Mouse (Mus musculus) heart, embryonic 12.5 days (tissue): ENCODE results near the gene Zik1. TPM values are rescaled to one million over a fixed set of nuclear protein-coding genes. Genes with fewer than 3 reads are reported as not detected.

Experiments used
- ATAC-seq: fragments of 200-750 bp; cut with Nextera tagmentation; 2 replicates; pipeline ENCODE4 v1.8.0; 2017; ENCODE audit warnings: moderate TSS enrichment, moderate library complexity; ENCODE audit not compliant: insufficient number of reproducible peaks, low FRiP score
- H3K27ac ChIP-seq: fragments of 300-500 bp; sonication (generic); 2 replicates; pipeline ENCODE4 v1.5.1; 2016; ENCODE audit warnings: mild to moderate bottlenecking, moderate library complexity; ENCODE audit not compliant: poor library complexity, severe bottlenecking
- H3K27me3 ChIP-seq: fragments of 300-500 bp; sonication (generic); replicated peaks from 2 replicates; pipeline ENCODE4 v1.6.1; 2016; ENCODE audit warnings: mild to moderate bottlenecking, moderate library complexity
- H3K36me3 ChIP-seq: fragments of 300-500 bp; sonication (generic); 2 replicates; pipeline ENCODE4 v1.6.1; 2016; ENCODE audit warnings: mild to moderate bottlenecking, moderate library complexity
- H3K4me1 ChIP-seq: fragments of 300-500 bp; sonication (generic); replicated peaks from 2 replicates; pipeline ENCODE4 v1.6.1; 2016; ENCODE audit warnings: mild to moderate bottlenecking
- H3K4me2 ChIP-seq: fragments of 300-500 bp; sonication (generic); 2 replicates; pipeline ENCODE4 v1.6.1; 2016; ENCODE audit warnings: mild to moderate bottlenecking, moderate library complexity
- H3K4me3 ChIP-seq: fragments of 300-500 bp; sonication (generic); 2 replicates; pipeline ENCODE4 v1.5.1; 2016; ENCODE audit warnings: mild to moderate bottlenecking
- H3K9ac ChIP-seq: fragments of 300-500 bp; sonication (generic); 2 replicates; pipeline ENCODE4 v1.6.1; 2016; ENCODE audit warnings: mild to moderate bottlenecking, moderate library complexity
- H3K9me3 ChIP-seq: fragments of 300-500 bp; sonication (generic); replicated peaks from 2 replicates; pipeline ENCODE4 v1.6.1; 2016; ENCODE audit warnings: mild to moderate bottlenecking, moderate library complexity
- whole genome bisulfite sequencing: fragments of 180-500 bp; shearing (Covaris S2); methylation state at CpG from one replicate; pipeline ENCODE4 v1.1.7; 2016; 5-methylcytosine and 5-hydroxymethylcytosine counted together
- polyA plus RNA-seq: library from polyadenylated mRNA; unstranded; fragments of >200 nt; fragmentation: Nextera tagmentation; extraction: Ambion mirVana; gene quantifications from 2 replicates; pipeline ENCODE4 v1.2.1, GENCODE M21; 2016

Zik1 gene
- polyA plus RNA-seq: 8.0 and 9.3 TPM in 2 replicates

GRCm38 (mm10) chr7:10494786-10495521, at the start of gene Zik1:
Gene Zik1 (minus strand): TSS chr7:10495394.
- H3K9me3 ChIP-seq: no peaks in the 10 kb centered on the region
- peaks cover 8% of the 10 kb centered on the region for H3K4me1 ChIP-seq
- WGBS: 3% methylated on average over 33 of the region's 33 CpGs
- peak; percentile 94 for ATAC-seq
- H3K27ac ChIP-seq: no peak within 1 kb of the TSS
- H3K4me2 ChIP-seq: peak within 1 kb of the TSS; percentile 78
- H3K4me3 ChIP-seq: peak within 1 kb of the TSS; percentile 87
- peaks cover 25% of the 10 kb centered on the region for H3K36me3 ChIP-seq
- peak within 1 kb of the TSS; percentile 85 for H3K9ac ChIP-seq
- no peaks in the 10 kb centered on the region for H3K27me3 ChIP-seq

- ATAC-seq: peak; percentile 14; the same call in 1 of the 2 replicates
- H3K4me2 ChIP-seq: peak overlapping the region; percentile 78
- peak overlapping the region; percentile 87 for H3K4me3 ChIP-seq
- no peak overlapping the region for H3K27ac ChIP-seq
- H3K4me1 ChIP-seq: peaks cover 8% of the 10 kb centered on the region
- WGBS: 33% methylated on average over 6 of the region's 6 CpGs
- peaks cover 19% of the 10 kb centered on the region for H3K36me3 ChIP-seq
- no peaks in the 10 kb centered on the region for H3K9me3 ChIP-seq
- no peaks in the 10 kb centered on the region for H3K27me3 ChIP-seq
- no peak overlapping the region for H3K9ac ChIP-seq
Observed at GRCm38 (mm10) chr7:10495578-10495977, 384 bp upstream of the Zik1 start.

GRCm38 (mm10) chr7:10480588-10481233, 14.5 kb downstream of the Zik1 start:
- Histone ChIP-seq H3K9ac (no peak overlapping the region), H3K4me3 (no peak overlapping the region), H3K9me3 (peaks cover 5% of the 10 kb centered on the region), H3K27me3 (no peaks in the 10 kb centered on the region), H3K4me1 (no peaks in the 10 kb centered on the region), H3K36me3 (no peaks in the 10 kb centered on the region), H3K27ac (no peak overlapping the region), H3K4me2 (no peak overlapping the region)
- WGBS: 57% methylated on average over 18 of the region's 18 CpGs
- ATAC-seq: no peak

DNA sequence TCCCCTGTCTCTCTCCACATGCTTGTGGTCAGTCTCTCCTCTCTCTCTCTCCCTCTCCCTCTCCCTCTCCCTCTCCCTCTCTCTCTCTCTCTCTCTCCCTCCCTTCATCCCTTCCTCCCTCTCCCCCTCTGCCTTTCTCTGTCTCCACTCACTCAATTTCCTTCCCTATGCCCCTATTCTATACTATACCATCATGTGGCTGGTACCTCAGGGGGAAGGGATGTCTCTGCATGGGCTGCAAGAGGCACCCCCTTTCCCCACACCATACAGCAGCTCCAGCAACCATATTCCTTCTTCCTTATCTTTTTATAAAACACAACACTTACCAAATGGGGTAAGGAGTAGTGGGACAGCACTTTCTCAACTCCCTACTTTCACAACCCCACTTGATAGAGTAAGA, 15.4 kb downstream of the Zik1 start:
- H3K9me3 ChIP-seq: peaks cover 5% of the 10 kb centered on the region
- H3K4me3 ChIP-seq: no peak overlapping the region
- no peak for ATAC-seq
- no peak overlapping the region for H3K27ac ChIP-seq
- H3K4me1 ChIP-seq: no peaks in the 10 kb centered on the region
- no peaks in the 10 kb centered on the region for H3K36me3 ChIP-seq
- no peak overlapping the region for H3K4me2 ChIP-seq
- no peak overlapping the region for H3K9ac ChIP-seq
- H3K27me3 ChIP-seq: no peaks in the 10 kb centered on the region

DNA sequence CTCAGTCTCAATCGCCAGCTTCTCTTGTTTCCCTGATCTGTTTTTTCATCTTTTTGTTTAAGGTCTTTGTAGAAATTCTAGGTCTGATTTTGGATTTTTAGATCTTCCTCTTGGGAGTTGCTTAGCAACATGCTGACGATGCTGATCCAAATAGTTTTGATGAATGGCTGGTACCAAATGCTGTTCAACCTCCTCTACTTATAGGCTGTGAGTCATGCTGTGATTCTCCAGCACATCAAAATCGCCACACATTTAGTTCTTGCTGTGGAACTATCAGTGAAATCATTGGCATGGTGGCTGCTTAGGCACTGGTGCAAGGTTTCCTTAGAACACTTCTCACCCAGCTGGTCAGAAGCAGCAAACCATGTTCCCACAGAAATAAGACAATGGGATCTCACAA, 37.0 kb downstream of the Zik1 start:
- no peaks in the 10 kb centered on the region for H3K4me1 ChIP-seq
- no peak overlapping the region for H3K27ac ChIP-seq
- H3K4me2 ChIP-seq: no peak overlapping the region
- no peak overlapping the region for H3K9ac ChIP-seq
- 54% methylated on average over 3 of the region's 3 CpGs for WGBS
- H3K9me3 ChIP-seq: peaks cover 16% of the 10 kb centered on the region; the same call in 1 of the 2 replicates
- H3K36me3 ChIP-seq: no peaks in the 10 kb centered on the region
- no peak for ATAC-seq
- no peaks in the 10 kb centered on the region for H3K27me3 ChIP-seq
- H3K4me3 ChIP-seq: no peak overlapping the region

DNA sequence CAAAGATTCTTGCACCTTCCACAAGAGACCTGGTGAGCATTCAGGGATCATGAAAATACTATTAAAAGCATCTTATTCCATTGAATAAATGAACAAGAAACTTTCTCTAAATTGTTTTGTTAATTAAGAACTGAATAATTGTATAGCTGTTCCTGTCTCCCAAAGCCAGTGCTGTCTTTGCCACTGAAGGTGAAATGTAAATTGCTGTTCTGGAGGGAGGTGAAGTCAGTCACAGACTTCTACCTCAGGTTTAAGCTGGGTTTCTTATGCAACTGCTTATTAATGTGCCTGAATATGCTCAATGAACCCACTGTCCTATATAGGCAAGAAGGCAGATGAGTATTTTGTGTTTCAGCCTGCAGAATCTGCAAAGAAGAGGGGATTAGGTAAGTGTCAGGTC, 52.2 kb downstream of the Zik1 start, which contains the start of gene Vmn1r67:
Vmn1r67 (plus strand) TSS at position 301 of the 400 bp plus-strand sequence.
- Histone ChIP-seq H3K9me3 (peaks cover 19% of the 10 kb centered on the region), H3K9ac (no peak within 1 kb of the TSS), H3K4me3 (no peak within 1 kb of the TSS), H3K27me3 (no peaks in the 10 kb centered on the region), H3K36me3 (no peaks in the 10 kb centered on the region), H3K4me2 (no peak within 1 kb of the TSS), H3K27ac (no peak within 1 kb of the TSS), H3K4me1 (no peaks in the 10 kb centered on the region)
- no peak for ATAC-seq

Other genes starting within 250 kb of the Zik1 start
- gene Vmn1r66, start 217.4 kb downstream of the Zik1 start, polyA plus RNA-seq: not detected in 2 replicates
- gene Vmn1r67, start 52.1 kb downstream of the Zik1 start, polyA plus RNA-seq: not detected in 2 replicates
- not detected in 2 replicates for gene Vmn1r68, start 63.1 kb upstream of the Zik1 start, polyA plus RNA-seq
- not detected in 2 replicates for gene Vmn1r69, start 118.3 kb upstream of the Zik1 start, polyA plus RNA-seq
- gene Vmn1r70, start 136.1 kb upstream of the Zik1 start, polyA plus RNA-seq: not detected in 2 replicates
- not detected in 2 replicates for gene Nlrp4b, start 192.4 kb upstream of the Zik1 start, polyA plus RNA-seq